Comparison of ENCODE assay signal across 12 mouse cellular contexts in the genomic region with DNA sequence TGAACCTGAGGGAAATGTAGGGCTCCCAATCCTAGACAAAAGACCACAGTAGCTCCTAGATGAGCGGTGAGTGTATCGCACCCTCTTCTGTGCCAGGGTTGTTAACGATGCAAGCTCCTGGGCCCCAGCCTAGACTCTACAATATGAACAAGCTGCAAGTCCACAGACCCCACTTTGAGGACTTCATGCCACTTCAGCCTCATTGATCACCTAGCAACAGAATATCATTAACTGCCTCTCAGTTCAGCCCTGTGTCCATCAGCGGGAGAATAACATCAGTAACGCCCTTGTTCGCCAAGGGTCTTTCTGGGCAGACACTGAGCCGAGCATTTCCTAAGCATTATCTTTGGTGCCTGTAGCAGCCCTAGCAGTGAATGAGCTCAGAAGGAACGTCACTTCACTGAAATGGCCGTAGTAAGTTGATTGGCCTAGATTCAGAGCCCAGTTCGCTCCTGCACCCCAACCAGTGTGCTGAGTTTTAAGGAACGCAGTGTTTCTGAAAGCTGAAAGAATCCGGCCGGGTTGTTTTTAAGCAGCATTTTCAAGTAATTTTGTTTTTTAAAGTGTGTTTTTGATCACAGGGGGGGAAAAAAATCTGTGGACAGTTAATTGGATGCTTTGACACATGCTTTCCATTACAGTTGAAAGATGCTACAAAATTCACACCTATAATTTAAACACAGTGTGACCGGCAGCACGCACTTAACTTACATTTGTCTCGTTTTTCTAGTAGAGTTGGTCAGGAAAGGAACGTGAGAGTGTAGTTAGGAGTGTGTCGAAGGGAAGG. TPM values are rescaled to one million over a fixed set of nuclear protein-coding genes. Genes with fewer than 3 reads are reported as not detected.
A peak's percentile ranks its signal among the peaks of the same experiment; 100 is the strongest.
DNase-seq lines count a peak whose midpoint lies in the region; ATAC-seq and TF ChIP-seq lines count a peak whose summit lies in the region.
"Had no signal": no experiment of that assay in that cellular context is flagged by ENCODE, and none has a peak within 500 bp of the region (broad histone marks: within the 10 kb centered on the region; RNA-seq: fewer than 3 reads in every experiment).

No protein-coding gene starts in this region.

- H3K4me1 ChIP-seq in forebrain, embryonic 10.5 days, result peaks cover 53% of the 10 kb centered on the region
- peaks cover 30% of the 10 kb centered on the region for H3K4me1 ChIP-seq in midbrain, embryonic 12.5 days
- H3K4me1 ChIP-seq in thymus, adult 2 months (replicated peaks; ENCODE audit: control insufficient read depth, insufficient read depth, low read length), result no peaks in the 10 kb centered on the region

- H3K27ac ChIP-seq in forebrain, embryonic 10.5 days, result peak overlapping the region; percentile 75
- peak overlapping the region; percentile 72 for H3K27ac ChIP-seq in midbrain, embryonic 12.5 days (replicated peaks)
- H3K27ac ChIP-seq in thymus, adult 2 months (ENCODE audit: control insufficient read depth, insufficient read depth, low read length), result no peak overlapping the region
- H3K27ac ChIP-seq: embryonic facial prominence, embryonic 13.5 days; heart, embryonic 13.5 days had no signal

- H3K9me3 ChIP-seq in forebrain, embryonic 10.5 days, result no peaks in the 10 kb centered on the region
- no peaks in the 10 kb centered on the region for H3K9me3 ChIP-seq in midbrain, embryonic 12.5 days
- H3K9me3 ChIP-seq: embryonic facial prominence, embryonic 13.5 days; heart, embryonic 13.5 days had no signal

- TF ChIP-seq POLR2A in thymus, adult 2 months (IDR thresholded peaks at IDR 0.05; ENCODE audit: control insufficient read depth, extremely low read depth, insufficient read depth, low read length, poor library complexity), result no peak

- H3K36me3 ChIP-seq in forebrain, embryonic 10.5 days (replicated peaks), result peaks cover 7% of the 10 kb centered on the region; the same call in 1 of the 2 replicates
- H3K36me3 ChIP-seq in midbrain, embryonic 12.5 days, result no peaks in the 10 kb centered on the region
- no peaks in the 10 kb centered on the region for H3K36me3 ChIP-seq in thymus, adult 2 months (ENCODE audit: control insufficient read depth, insufficient read depth, low read length)
- H3K36me3 ChIP-seq: embryonic facial prominence, embryonic 13.5 days; heart, embryonic 13.5 days had no signal

- no peak overlapping the region for H3K4me2 ChIP-seq in midbrain, embryonic 12.5 days (replicated peaks)
- H3K4me2 ChIP-seq: embryonic facial prominence, embryonic 13.5 days; heart, embryonic 13.5 days; lung, embryonic 14.5 days had no signal

- peak; percentile 96 for ATAC-seq in midbrain, embryonic 12.5 days (ENCODE audit: low FRiP score, low read depth)

- WGBS in forebrain, embryonic 10.5 days, result 68% methylated on average over 18 of the region's 18 CpGs
- 42% methylated on average over 18 of the region's 18 CpGs for WGBS in midbrain, embryonic 12.5 days
- 96% methylated on average over 18 of the region's 18 CpGs for WGBS in thymus, adult 2 months

- H3K4me3 ChIP-seq in forebrain, embryonic 10.5 days, result no peak overlapping the region
- no peak overlapping the region for H3K4me3 ChIP-seq in midbrain, embryonic 12.5 days
- no peak overlapping the region for H3K4me3 ChIP-seq in thymus, adult 2 months (ENCODE audit: control insufficient read depth, insufficient read depth, low read length)
- H3K4me3 ChIP-seq: embryonic facial prominence, embryonic 13.5 days; heart, embryonic 13.5 days had no signal

- no peak overlapping the region for H3K9ac ChIP-seq in midbrain, embryonic 12.5 days (replicated peaks)
- H3K9ac ChIP-seq: embryonic facial prominence, embryonic 13.5 days; heart, embryonic 13.5 days; lung, embryonic 14.5 days had no signal

- no peaks in the 10 kb centered on the region for H3K27me3 ChIP-seq in forebrain, embryonic 10.5 days (ENCODE audit: poor library complexity, severe bottlenecking)
- peaks cover 79% of the 10 kb centered on the region for H3K27me3 ChIP-seq in midbrain, embryonic 12.5 days
- no peaks in the 10 kb centered on the region for H3K27me3 ChIP-seq in thymus, adult 2 months (ENCODE audit: control insufficient read depth, insufficient read depth, low read length)
- H3K27me3 ChIP-seq: embryonic facial prominence, embryonic 13.5 days; heart, embryonic 13.5 days had no signal

- TF ChIP-seq CTCF in thymus, adult 2 months (IDR thresholded peaks at IDR 0.05; ENCODE audit: borderline replicate concordance, control insufficient read depth, extremely low read depth, insufficient read depth, low read length, poor library complexity), result no peak

- peak; percentile 80 for DNase-seq in embryo, embryonic 10 days (ENCODE audit: low spot score)
- DNase-seq in forebrain, embryonic 10.5 days (ENCODE audit: extremely low spot score, low spot score), result peak; percentile 52
- peak; percentile 15 to 48 for DNase-seq in layer of hippocampus, adult 18-20 months (ENCODE audit: low spot score in 2 of 2)
- no peak for DNase-seq in kidney, postnatal 4 days
- no peak for DNase-seq in urinary bladder, postnatal 4 days (ENCODE audit: low spot score in 2 of 2)
- no peak for DNase-seq in adrenal gland, adult 2 months
- DNase-seq in thymus, adult 2 months, result no peak
- DNase-seq: kidney, postnatal 10 days; lung, embryonic 14.5 days had no signal

RNA-seq across cellular contexts. Expression of gene Bcl10, which starts 32.1 kb away (rescaled TPM):
- polyA plus RNA-seq in forebrain, embryonic 10.5 days (2016; fragmentation: Nextera tagmentation; extraction: Ambion mirVana), result 46.5 and 46.8 TPM in 2 replicates
- total RNA-seq in layer of hippocampus, adult 18-20 months (2021), result 10 to 100 TPM; 13.0 to 13.7 TPM
- 43.5 and 47.1 TPM in 2 replicates for polyA plus RNA-seq in midbrain, embryonic 12.5 days (2016; fragmentation: Nextera tagmentation; extraction: Ambion mirVana)
- total RNA-seq in adrenal gland, adult 2 months (2021), result 10 to 100 TPM; 20.7 to 23.9 TPM
- 3.6 and 4.1 TPM in 2 replicates for polyA plus RNA-seq in adrenal gland, adult 2 months (2012; rRNA removed)
- polyA plus RNA-seq in thymus, adult 2 months (2012; rRNA removed), result 17.3 and 21.1 TPM in 2 replicates

RNA-seq across cellular contexts. Expression of gene 2410004B18Rik, which starts 47.3 kb away (rescaled TPM):
- 49.0 and 51.5 TPM in 2 replicates for polyA plus RNA-seq in forebrain, embryonic 10.5 days (2016; fragmentation: Nextera tagmentation; extraction: Ambion mirVana)
- 10 to 100 TPM; 37.1 to 38.2 TPM for total RNA-seq in layer of hippocampus, adult 18-20 months (2021)
- 58.8 and 61.5 TPM in 2 replicates for polyA plus RNA-seq in midbrain, embryonic 12.5 days (2016; fragmentation: Nextera tagmentation; extraction: Ambion mirVana)
- 10 to 100 TPM; 22.0 to 23.1 TPM for total RNA-seq in adrenal gland, adult 2 months (2021)
- polyA plus RNA-seq in adrenal gland, adult 2 months (2012; rRNA removed), result 8.7 and 9.2 TPM in 2 replicates
- polyA plus RNA-seq in thymus, adult 2 months (2012; rRNA removed), result 19.2 and 20.6 TPM in 2 replicates

Comparison
In these comparisons a context has a peak if more than half of its experiments do, and no peak if none do; other contexts are left out.
1. DNase-seq: peak in embryo, embryonic 10 days (single experiment), forebrain, embryonic 10.5 days (single experiment) and layer of hippocampus, adult 18-20 months (2 of 2); none in kidney, postnatal 4 days (0 of 2), urinary bladder, postnatal 4 days (0 of 2), adrenal gland, adult 2 months (single experiment) and thymus, adult 2 months (single experiment).